Mouse (Mus musculus) limb, embryonic 15.5 days (tissue): Measurements from ENCODE around the gene 4930469K13Rik. TPM values are rescaled to one million over a fixed set of nuclear protein-coding genes. Genes with fewer than 3 reads are reported as not detected.

Experiments
- ATAC-seq: fragments of 200-750 bp; cut with Nextera tagmentation; 2 replicates; pipeline ENCODE4 v1.8.0; 2017; ENCODE audit warnings: low read depth, moderate TSS enrichment; ENCODE audit not compliant: insufficient number of reproducible peaks, low FRiP score, low TSS enrichment
- H3K27ac ChIP-seq: fragments of 300-500 bp; sonication (generic); 2 replicates; pipeline ENCODE4 v1.5.1; 2015; ENCODE audit warnings: moderate library complexity, mild to moderate bottlenecking, inconsistent platforms
- H3K27me3 ChIP-seq: fragments of 300-500 bp; sonication (generic); 2 replicates; pipeline ENCODE4 v1.6.1; 2015; ENCODE audit warnings: inconsistent platforms
- H3K36me3 ChIP-seq: fragments of 300-500 bp; sonication (generic); 2 replicates; pipeline ENCODE4 v1.6.1; 2015; ENCODE audit warnings: inconsistent platforms
- H3K4me1 ChIP-seq: fragments of 300-500 bp; sonication (generic); 2 replicates; pipeline ENCODE4 v1.6.1; 2015; ENCODE audit warnings: inconsistent platforms
- H3K4me2 ChIP-seq: fragments of 300-500 bp; sonication (generic); 2 replicates; pipeline ENCODE4 v1.6.1; 2015; ENCODE audit warnings: mild to moderate bottlenecking, inconsistent platforms
- H3K4me3 ChIP-seq: fragments of 300-500 bp; sonication (generic); 2 replicates; pipeline ENCODE4 v1.5.1; 2015; ENCODE audit warnings: mild to moderate bottlenecking, inconsistent platforms
- H3K9ac ChIP-seq: fragments of 300-500 bp; sonication (generic); 2 replicates; pipeline ENCODE4 v1.6.1; 2015; ENCODE audit warnings: inconsistent platforms
- H3K9me3 ChIP-seq: fragments of 300-500 bp; sonication (generic); 2 replicates; pipeline ENCODE4 v1.6.1; 2016; ENCODE audit warnings: inconsistent platforms
- WGBS: fragments of 180-500 bp; shearing (Covaris S2); methylation state at CpG from one replicate; pipeline ENCODE4 v1.1.7; 2015; 5-methylcytosine and 5-hydroxymethylcytosine counted together
- polyA plus RNA-seq: library from polyadenylated mRNA; unstranded; fragments of >200 nt; fragmentation: Nextera tagmentation; extraction: Ambion mirVana; gene quantifications from 2 replicates; pipeline ENCODE4 v1.2.1, GENCODE M21; 2015

Gene 4930469K13Rik
- polyA plus RNA-seq, 1 experiment from 2014 or later = 0.44 TPM

DNA sequence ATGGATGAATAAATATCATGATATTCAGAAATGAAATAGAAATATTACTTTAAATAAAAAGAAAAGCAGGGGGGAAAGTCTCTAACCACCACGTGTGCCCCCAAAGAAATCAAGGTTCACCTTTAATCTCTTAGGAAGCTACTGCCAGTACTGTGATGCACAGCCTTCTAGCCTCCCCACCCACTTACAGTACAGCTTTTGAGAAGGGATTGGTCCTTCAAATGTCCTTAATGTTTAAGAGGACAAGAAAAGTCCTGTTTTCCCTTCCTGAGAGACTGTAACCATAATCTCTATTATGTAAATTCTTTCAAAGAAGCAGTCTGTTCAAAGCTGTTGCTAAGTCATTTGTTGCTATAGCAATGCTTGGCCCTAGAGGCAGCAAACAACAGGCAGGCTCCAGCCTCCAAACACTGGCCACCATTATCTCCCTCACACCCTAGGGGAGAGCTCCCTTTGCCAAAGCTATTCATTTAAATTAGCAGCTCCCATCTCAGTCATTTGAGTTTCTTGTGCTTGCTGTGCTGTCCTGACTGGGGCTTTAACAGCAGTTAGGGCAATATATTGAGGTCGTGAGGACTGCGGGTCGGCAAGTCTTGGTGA, 14.5 kb upstream of the 4930469K13Rik start:
- Histone ChIP-seq H3K9me3 (no peaks in the 10 kb centered on the region), H3K27me3 (no peaks in the 10 kb centered on the region), H3K36me3 (no peaks in the 10 kb centered on the region), H3K4me2 (no peak overlapping the region), H3K27ac (no peak overlapping the region), H3K4me1 (no peaks in the 10 kb centered on the region), H3K4me3 (no peak overlapping the region), H3K9ac (no peak overlapping the region)
- 48% methylated on average over 4 of the region's 4 CpGs for WGBS
- ATAC-seq = no peak

DNA sequence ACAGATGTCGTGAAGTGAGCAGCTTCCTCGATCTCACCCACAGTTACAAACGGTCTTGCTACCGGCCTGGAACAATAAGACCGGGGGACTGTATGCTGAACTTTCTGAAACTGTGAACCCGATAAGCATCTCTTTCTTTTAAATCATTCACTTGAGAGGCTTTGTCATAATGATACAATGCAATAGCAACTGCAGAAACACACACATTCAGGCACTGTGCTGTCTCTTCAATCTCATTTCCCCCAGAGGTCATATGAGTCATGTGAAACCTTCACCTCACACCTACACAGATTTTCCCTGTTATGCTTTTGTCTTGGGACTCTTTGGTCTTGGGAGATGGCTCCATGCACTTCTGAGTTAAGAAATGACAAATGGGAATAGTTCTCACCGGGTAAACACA, 13.6 kb upstream of the 4930469K13Rik start:
- no peak for ATAC-seq
- H3K27me3 ChIP-seq = no peaks in the 10 kb centered on the region
- H3K27ac ChIP-seq = no peak overlapping the region
- WGBS = 63% methylated on average over 7 of the region's 7 CpGs
- no peak overlapping the region for H3K4me3 ChIP-seq
- no peaks in the 10 kb centered on the region for H3K36me3 ChIP-seq
- no peak overlapping the region for H3K4me2 ChIP-seq
- no peak overlapping the region for H3K9ac ChIP-seq
- no peaks in the 10 kb centered on the region for H3K4me1 ChIP-seq
- no peaks in the 10 kb centered on the region for H3K9me3 ChIP-seq

DNA sequence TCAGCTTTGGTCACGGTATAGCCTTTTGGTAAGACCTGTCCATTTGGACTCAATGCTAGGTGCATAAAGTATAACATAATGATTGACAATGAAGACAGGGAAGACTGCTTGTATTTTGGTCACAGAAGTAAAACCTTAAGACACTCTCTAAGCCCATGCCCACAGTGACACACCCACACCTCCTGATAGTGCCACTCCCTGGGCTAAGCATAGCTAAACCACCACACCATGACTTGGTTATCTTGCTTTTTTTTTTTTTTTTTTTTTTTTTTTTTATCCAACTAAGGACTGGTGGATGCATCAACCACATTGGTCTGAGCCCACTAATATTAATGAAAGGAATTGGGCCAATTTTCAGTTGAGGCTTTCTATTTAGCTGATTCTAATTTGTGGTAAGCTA, 10.9 kb upstream of the 4930469K13Rik start:
- Histone ChIP-seq H3K4me1 (peaks cover 5% of the 10 kb centered on the region), H3K27me3 (no peaks in the 10 kb centered on the region), H3K4me3 (no peak overlapping the region), H3K4me2 (no peak overlapping the region), H3K9me3 (no peaks in the 10 kb centered on the region), H3K27ac (no peak overlapping the region), H3K9ac (no peak overlapping the region), H3K36me3 (no peaks in the 10 kb centered on the region)
- WGBS = 93% methylated on average over 1 of the region's 1 CpGs
- ATAC-seq = no peak

DNA sequence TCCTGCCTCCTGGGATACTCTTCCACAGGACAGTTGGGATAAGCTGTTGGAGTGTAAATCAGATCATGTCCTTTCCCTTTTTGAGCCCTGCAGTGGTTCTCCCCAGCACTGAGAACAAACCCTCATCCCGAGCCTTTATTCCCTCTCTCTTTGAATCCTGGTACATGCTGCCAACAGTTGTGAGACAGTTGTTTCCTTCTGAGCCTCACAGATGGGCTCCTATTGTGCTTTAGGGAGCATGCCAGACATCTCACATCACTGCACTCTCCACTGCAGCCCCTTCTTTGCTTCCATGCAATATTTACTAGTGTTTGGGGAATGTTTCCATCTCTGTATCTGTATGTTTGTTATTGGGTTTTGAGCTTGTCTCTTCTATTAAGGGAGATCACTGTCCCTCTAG, 6.6 kb upstream of the 4930469K13Rik start:
- 39% methylated on average over 1 of the region's 1 CpGs for WGBS
- Histone ChIP-seq H3K27me3 (no peaks in the 10 kb centered on the region), H3K4me1 (peaks cover 5% of the 10 kb centered on the region), H3K36me3 (no peaks in the 10 kb centered on the region), H3K9me3 (no peaks in the 10 kb centered on the region), H3K27ac (no peak overlapping the region), H3K4me2 (no peak overlapping the region), H3K4me3 (no peak overlapping the region), H3K9ac (no peak overlapping the region)
- ATAC-seq = no peak

DNA sequence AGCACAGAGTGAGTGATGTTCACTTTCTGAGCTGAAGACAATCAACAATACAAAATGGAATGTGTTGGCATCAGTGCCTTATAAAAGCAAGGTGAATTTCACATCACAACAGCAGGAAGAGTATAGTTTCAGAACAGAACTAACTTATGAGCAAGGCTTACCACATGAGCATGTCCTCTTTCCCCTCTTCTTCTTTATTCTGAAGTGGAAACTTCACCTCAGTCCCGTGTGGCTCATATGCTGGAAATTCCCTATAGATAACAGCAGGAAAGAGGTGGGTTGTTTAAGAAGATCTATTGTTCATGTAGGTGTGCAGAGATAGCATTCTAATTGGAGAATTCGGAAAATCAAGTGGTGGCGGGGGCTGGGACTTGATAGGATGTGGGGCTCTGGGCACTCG, 3.5 kb upstream of the 4930469K13Rik start:
- ATAC-seq = no peak
- no peaks in the 10 kb centered on the region for H3K27me3 ChIP-seq
- H3K27ac ChIP-seq = no peak overlapping the region
- no peak overlapping the region for H3K9ac ChIP-seq
- H3K36me3 ChIP-seq = no peaks in the 10 kb centered on the region
- H3K4me2 ChIP-seq = no peak overlapping the region
- no peak overlapping the region for H3K4me3 ChIP-seq
- no peaks in the 10 kb centered on the region for H3K9me3 ChIP-seq
- WGBS = 85% methylated on average over 4 of the region's 4 CpGs
- H3K4me1 ChIP-seq = peaks cover 5% of the 10 kb centered on the region

DNA sequence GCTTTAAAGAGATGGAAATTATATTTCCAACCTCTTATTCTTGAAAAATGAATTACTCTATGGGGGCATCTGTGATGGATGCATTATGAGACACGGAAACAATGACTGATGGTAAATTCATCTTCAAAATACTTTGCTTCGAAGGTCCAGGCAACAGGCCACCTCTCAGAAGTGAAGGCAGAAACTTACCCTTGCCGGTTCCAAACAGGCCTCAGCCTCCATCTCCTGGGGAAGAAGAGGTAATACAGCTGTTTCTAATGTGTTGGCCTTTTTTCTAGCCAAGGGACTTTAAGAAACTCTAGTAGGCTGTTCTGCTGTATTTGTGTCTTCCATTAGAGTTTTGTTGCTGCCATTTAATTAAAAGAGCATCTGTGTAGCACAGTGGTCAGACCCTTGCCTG, 11.3 kb downstream of the 4930469K13Rik start:
- no peak overlapping the region for H3K9ac ChIP-seq
- WGBS = 50% methylated on average over 3 of the region's 3 CpGs
- H3K27me3 ChIP-seq = no peaks in the 10 kb centered on the region
- ATAC-seq = no peak
- no peak overlapping the region for H3K27ac ChIP-seq
- no peaks in the 10 kb centered on the region for H3K9me3 ChIP-seq
- no peaks in the 10 kb centered on the region for H3K4me1 ChIP-seq
- no peak overlapping the region for H3K4me3 ChIP-seq
- H3K36me3 ChIP-seq = no peaks in the 10 kb centered on the region
- H3K4me2 ChIP-seq = no peak overlapping the region

DNA sequence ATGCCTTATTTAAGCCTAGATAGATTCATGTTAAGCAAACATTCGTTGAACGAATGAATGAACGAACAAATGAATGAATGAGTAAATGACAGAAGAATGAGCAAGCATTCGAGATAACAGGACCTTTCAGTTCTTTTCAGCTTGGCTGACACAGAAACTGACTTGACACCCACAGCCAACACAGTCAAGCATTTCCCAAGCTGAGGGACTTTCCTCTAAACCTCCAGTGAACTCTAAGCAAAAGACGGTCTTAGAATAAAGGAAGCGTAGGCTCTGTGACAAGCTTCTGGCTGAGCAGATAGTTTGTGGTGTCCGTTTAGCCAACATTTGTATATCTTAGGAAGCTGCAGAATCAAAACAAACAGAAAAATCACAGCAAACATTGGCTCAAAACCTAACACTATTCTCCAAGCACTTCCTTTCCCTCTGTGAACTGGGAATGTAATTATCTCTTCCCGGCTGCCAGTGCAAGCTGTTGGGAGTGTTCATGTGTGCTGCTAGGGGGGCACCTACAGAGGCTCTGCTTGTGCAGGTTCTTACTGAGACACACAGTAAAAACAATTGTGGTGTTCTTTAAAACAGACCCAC, 12.1 kb downstream of the 4930469K13Rik start:
- Histone ChIP-seq H3K36me3 (no peaks in the 10 kb centered on the region), H3K4me3 (no peak overlapping the region), H3K9me3 (no peaks in the 10 kb centered on the region), H3K9ac (no peak overlapping the region), H3K27ac (no peak overlapping the region), H3K4me2 (no peak overlapping the region), H3K27me3 (no peaks in the 10 kb centered on the region), H3K4me1 (no peaks in the 10 kb centered on the region)
- no peak for ATAC-seq
- WGBS = 78% methylated on average over 8 of the region's 8 CpGs

DNA sequence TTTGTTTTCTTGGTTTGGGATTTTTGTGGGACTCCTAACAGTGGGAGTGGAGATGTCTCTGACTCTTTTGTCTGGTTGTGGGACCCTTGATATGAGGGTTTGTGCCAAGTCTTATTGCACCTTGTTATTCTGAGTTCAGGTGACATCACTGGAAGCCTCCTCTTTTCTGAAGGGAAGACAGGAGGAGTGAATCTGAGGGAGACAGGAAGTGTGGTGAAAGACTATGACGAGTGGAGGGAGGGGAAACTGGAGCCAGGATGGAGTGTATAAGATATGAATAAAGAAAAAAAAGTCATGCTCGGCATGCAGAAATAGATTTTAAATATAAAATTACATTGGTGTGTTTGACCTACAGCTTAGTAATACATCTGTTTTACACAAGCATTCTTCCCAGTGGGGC, 13.7 kb downstream of the 4930469K13Rik start:
- WGBS = 58% methylated on average over 2 of the region's 2 CpGs
- H3K9me3 ChIP-seq = no peaks in the 10 kb centered on the region
- no peak for ATAC-seq
- H3K27ac ChIP-seq = no peak overlapping the region
- no peak overlapping the region for H3K4me3 ChIP-seq
- H3K36me3 ChIP-seq = no peaks in the 10 kb centered on the region
- peaks cover 5% of the 10 kb centered on the region; the same call in 1 of the 2 replicates for H3K4me1 ChIP-seq
- H3K9ac ChIP-seq = no peak overlapping the region
- H3K4me2 ChIP-seq = no peak overlapping the region
- no peaks in the 10 kb centered on the region for H3K27me3 ChIP-seq

- Histone ChIP-seq H3K27ac (no peak overlapping the region), H3K9ac (no peak overlapping the region), H3K4me1 (peaks cover 5% of the 10 kb centered on the region; the same call in 1 of the 2 replicates), H3K4me3 (no peak overlapping the region), H3K4me2 (no peak overlapping the region), H3K27me3 (no peaks in the 10 kb centered on the region), H3K9me3 (no peaks in the 10 kb centered on the region), H3K36me3 (no peaks in the 10 kb centered on the region)
- ATAC-seq = no peak
- WGBS = 69% methylated on average over 7 of the region's 7 CpGs
Measured at GRCm38 (mm10) chr11:34083795-34084194, 14.6 kb downstream of the 4930469K13Rik start.

- no peak for ATAC-seq
- Histone ChIP-seq H3K9ac (no peak overlapping the region), H3K4me3 (no peak overlapping the region), H3K27me3 (no peaks in the 10 kb centered on the region), H3K27ac (no peak overlapping the region), H3K36me3 (no peaks in the 10 kb centered on the region), H3K9me3 (no peaks in the 10 kb centered on the region), H3K4me2 (no peak overlapping the region), H3K4me1 (peaks cover 5% of the 10 kb centered on the region; the same call in 1 of the 2 replicates)
- 43% methylated on average over 6 of the region's 6 CpGs for WGBS
Measured at GRCm38 (mm10) chr11:34079542-34080464, 18.6 kb downstream of the 4930469K13Rik start.

GRCm38 (mm10) chr11:34078581-34078980, 19.8 kb downstream of the 4930469K13Rik start:
- no peaks in the 10 kb centered on the region for H3K27me3 ChIP-seq
- WGBS = 78% methylated on average over 7 of the region's 7 CpGs
- H3K36me3 ChIP-seq = no peaks in the 10 kb centered on the region
- H3K4me3 ChIP-seq = no peak overlapping the region
- H3K4me2 ChIP-seq = no peak overlapping the region
- no peak for ATAC-seq
- no peak overlapping the region for H3K27ac ChIP-seq
- H3K9me3 ChIP-seq = no peaks in the 10 kb centered on the region
- no peak overlapping the region for H3K9ac ChIP-seq
- peaks cover 5% of the 10 kb centered on the region; the same call in 1 of the 2 replicates for H3K4me1 ChIP-seq

GRCm38 (mm10) chr11:34077870-34078269, 20.5 kb downstream of the 4930469K13Rik start:
- Histone ChIP-seq H3K27me3 (no peaks in the 10 kb centered on the region), H3K4me2 (no peak overlapping the region), H3K4me1 (peaks cover 5% of the 10 kb centered on the region; the same call in 1 of the 2 replicates), H3K36me3 (no peaks in the 10 kb centered on the region), H3K9me3 (no peaks in the 10 kb centered on the region), H3K9ac (no peak overlapping the region), H3K27ac (no peak overlapping the region), H3K4me3 (no peak overlapping the region)
- no peak for ATAC-seq
- WGBS = 64% methylated on average over 2 of the region's 2 CpGs
